Mouse (Mus musculus) cerebellum, adult 9-11 months (tissue): Measurements from ENCODE around the gene Ugt2b5.
"Not testable (repeated sequence)": the region's sequence is repeated elsewhere in the genome, so short reads cannot be mapped to it uniquely, and the experiment has no call there.

ENCODE experiments used
- DNase-seq: peaks from one replicate; pipeline ENCODE4 v3.0.0; 2022

Gene Ugt2b5

GRCm38 (mm10) chr5:87140196-87140595 lies at the start of gene Ugt2b5:
Gene Ugt2b5 (minus strand): TSS chr5:87140318.
- not testable (repeated sequence) for DNase-seq

- DNase-seq = not testable (repeated sequence)
These were observed 35.7 kb upstream of the Ugt2b5 start for GRCm38 (mm10) chr5:87175780-87176179.

- no peak for DNase-seq
These were observed 34.6 kb upstream of the Ugt2b5 start for GRCm38 (mm10) chr5:87174671-87175070.

GRCm38 (mm10) chr5:87147741-87148454 lies 7.8 kb upstream of the Ugt2b5 start:
- DNase-seq = no peak

GRCm38 (mm10) chr5:87142865-87143456 lies 2.8 kb upstream of the Ugt2b5 start:
- peak; percentile 3 for DNase-seq

- not testable (repeated sequence) for DNase-seq
These were observed 36.4 kb downstream of the Ugt2b5 start for GRCm38 (mm10) chr5:87103697-87104096.

GRCm38 (mm10) chr5:87092346-87093027 lies 47.6 kb downstream of the Ugt2b5 start, which contains the start of gene Ugt2b36:
Gene Ugt2b36 (minus strand): TSS chr5:87092555.
- no peak for DNase-seq

- DNase-seq = no peak
These were observed 49.0 kb downstream of the Ugt2b5 start for GRCm38 (mm10) chr5:87091111-87091510.

GRCm38 (mm10) chr5:87089264-87089663 lies 50.9 kb downstream of the Ugt2b5 start:
- DNase-seq = no peak

- DNase-seq = no peak
These were observed 53.8 kb downstream of the Ugt2b5 start for GRCm38 (mm10) chr5:87086269-87086668.
